13 mouse cellular contexts compared by ENCODE assay signal in the genomic region with DNA sequence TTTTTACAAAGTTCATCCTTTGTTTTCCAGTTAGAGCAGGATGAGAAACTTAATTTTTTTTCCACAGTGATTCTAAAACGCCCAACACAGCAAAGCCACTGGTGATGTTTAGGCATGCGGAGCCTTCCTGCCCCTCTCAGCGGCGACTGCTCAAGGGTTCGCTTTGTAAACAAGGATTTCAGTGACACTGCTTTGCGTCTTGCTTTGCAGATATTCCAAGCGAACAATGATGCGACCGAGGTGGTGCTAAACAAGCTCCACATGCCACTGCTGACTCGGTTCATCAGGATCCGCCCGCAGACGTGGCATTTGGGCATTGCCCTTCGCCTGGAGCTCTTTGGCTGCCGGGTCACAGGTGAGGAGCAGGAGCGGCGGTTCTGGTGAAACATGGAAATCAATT.
"Had no signal": no experiment of that assay in that cellular context is flagged by ENCODE, and none has a peak within 500 bp of the region (broad histone marks: within the 10 kb centered on the region; RNA-seq: fewer than 3 reads in every experiment).

No protein-coding gene starts in this region.

- H3K9ac ChIP-seq: kidney, embryonic 15.5 days; limb, embryonic 13.5 days; midbrain, embryonic 12.5 days; neural tube, embryonic 13.5 days; stomach, embryonic 15.5 days had no signal

- H3K4me3 ChIP-seq: kidney, embryonic 15.5 days; limb, embryonic 13.5 days; midbrain, embryonic 12.5 days; neural tube, embryonic 13.5 days; stomach, embryonic 15.5 days had no signal

- H3K36me3 ChIP-seq: midbrain, embryonic 12.5 days had no signal

- H3K27me3 ChIP-seq: neural tube, embryonic 13.5 days; stomach, embryonic 15.5 days had no signal

- DNase-seq: kidney, adult 2 months; kidney, postnatal 14 days; left cerebral cortex, postnatal 4 days; right cerebral cortex, postnatal 14 days; thymus, adult 2 months; thymus, postnatal 25 days had no signal

- H3K4me1 ChIP-seq: stomach, embryonic 15.5 days had no signal

- H3K27ac ChIP-seq: kidney, embryonic 15.5 days; limb, embryonic 13.5 days; midbrain, embryonic 12.5 days; neural tube, embryonic 13.5 days; stomach, embryonic 15.5 days had no signal

- ATAC-seq: midbrain, embryonic 16.5 days had no signal

- H3K9me3 ChIP-seq: kidney, embryonic 15.5 days; limb, embryonic 13.5 days; midbrain, embryonic 12.5 days; neural tube, embryonic 13.5 days; stomach, embryonic 15.5 days had no signal

- H3K4me2 ChIP-seq: kidney, embryonic 15.5 days; limb, embryonic 13.5 days; liver, embryonic 11.5 days; midbrain, embryonic 12.5 days; neural tube, embryonic 13.5 days; stomach, embryonic 15.5 days had no signal
